Mouse (Mus musculus): ENCODE data around the gene Asic2. TPM values are rescaled to one million over a fixed set of nuclear protein-coding genes. Genes with fewer than 3 reads are reported as not detected.

Asic2 gene
- total RNA-seq, 2 experiments from 2014 or later: 73.7 to 79.1 TPM

DNA sequence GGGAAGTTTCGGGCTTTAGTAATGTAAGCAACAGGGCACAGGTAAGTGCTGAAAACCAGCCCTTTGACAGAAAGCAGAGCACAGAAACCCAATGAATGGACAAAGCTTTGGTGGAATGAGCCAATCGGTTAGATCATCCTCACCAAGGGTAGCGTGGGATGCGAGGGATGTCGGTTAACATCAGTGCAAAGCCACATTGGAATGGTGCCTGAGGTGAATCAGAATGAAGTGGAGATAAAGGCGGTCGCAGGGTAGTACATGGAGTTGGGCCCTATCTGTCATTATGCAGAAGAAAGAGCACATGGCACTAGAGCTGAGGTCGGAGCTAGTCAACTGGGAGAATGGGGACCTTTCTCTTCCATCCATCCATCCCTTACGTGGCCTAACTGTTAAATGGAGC is 383.8 kb downstream of the Asic2 start:
- DNase-seq (ENCODE audit: low spot score in 2 of 2): no peak
- intact Hi-C loops (cut with DNase I): loop anchor here (10.0 kb wide), 1 partner anchor 880 kb away; no protein-coding TSS in a partner anchor

DNA sequence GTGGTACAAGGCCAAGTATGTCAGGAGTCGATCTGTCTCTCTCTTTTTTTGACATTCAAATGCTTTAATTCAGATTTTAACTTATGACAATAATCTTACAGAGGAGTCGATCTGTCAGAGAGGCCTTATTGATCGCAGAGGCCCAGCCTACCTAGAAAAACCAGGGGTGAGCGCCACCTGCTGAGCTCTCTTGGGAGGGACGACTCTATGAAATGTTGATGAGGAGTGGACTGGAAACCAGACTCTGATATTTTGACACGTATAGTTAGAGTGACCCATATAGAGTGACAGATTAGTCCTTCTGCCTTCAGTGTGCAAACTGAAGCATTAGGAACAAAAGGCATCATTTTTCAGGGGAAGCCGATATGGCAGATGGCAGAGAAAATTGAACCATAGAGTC is 385.1 kb downstream of the Asic2 start:
- DNase-seq (ENCODE audit: low spot score in 2 of 2): no peak
- intact Hi-C loops (cut with DNase I): loop anchor here (10.0 kb wide), 1 partner anchor 878 kb away; no protein-coding TSS in a partner anchor

DNA sequence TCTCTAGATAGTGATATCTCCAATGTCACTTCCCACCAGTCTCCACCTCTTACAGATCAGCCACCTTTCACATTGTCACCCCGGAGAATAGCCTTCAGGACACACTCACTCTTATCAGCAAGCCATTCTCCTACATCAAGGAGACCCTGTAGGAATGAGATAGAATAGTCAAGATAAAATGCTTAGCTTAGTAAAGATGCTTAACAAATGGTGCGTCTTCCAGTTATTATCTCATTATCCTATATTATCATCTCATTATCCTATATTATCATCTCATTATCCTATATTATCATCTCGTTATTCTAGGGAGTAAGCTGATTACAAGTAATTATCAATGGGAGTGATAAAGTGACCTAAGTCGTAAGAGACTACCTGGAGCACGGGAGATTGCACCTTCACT is 386.1 kb downstream of the Asic2 start:
- intact Hi-C loops (cut with DNase I): loop anchor here (10.0 kb wide), 1 partner anchor 877 kb away; no protein-coding TSS in a partner anchor
- DNase-seq (ENCODE audit: low spot score in 2 of 2): no peak

DNA sequence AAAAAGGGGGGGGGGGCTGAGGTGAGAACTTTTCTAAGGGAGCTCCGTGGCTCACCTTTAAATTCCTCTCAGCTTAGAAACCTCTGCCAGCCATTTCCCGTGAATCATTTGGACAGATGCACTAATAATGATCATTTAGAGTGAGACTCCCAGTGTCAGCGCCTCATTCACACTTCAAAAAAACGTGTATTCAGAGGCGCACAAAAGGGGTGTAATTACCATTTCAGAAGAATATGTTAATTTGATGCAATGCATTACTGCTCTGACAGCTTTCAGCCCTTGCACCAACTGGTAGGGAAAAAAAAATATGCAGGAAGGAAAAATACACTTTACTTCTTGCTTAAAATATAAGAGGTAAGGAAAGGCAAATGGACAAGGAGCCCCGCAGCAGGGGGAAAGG is 388.5 kb downstream of the Asic2 start:
- intact Hi-C loops (cut with DNase I): loop anchor here (10.0 kb wide), 1 partner anchor 875 kb away; no protein-coding TSS in a partner anchor
- no peak for DNase-seq (ENCODE audit: low spot score in 2 of 2)

DNA sequence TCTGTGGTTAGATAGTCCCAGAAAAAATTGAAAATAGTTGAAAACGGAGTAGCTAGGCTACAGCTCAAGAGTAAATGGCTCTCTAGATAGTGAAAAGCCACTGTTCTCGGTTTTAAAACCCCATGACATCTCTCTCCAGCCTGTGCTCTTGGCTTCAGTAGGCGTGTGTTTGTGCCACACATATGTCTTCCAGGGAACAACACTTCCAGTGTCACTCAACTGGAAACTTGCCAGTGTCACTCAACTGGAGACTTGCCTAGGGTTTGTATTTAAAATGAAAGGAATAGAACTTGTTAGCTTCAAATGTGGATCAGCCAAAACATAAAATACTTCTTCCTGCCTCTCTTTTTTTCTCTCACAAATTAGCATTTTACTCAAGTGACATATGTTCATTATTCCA is 397.9 kb downstream of the Asic2 start:
- intact Hi-C loops (cut with DNase I): no loop called here
- no peak for DNase-seq (ENCODE audit: low spot score in 2 of 2)

DNA sequence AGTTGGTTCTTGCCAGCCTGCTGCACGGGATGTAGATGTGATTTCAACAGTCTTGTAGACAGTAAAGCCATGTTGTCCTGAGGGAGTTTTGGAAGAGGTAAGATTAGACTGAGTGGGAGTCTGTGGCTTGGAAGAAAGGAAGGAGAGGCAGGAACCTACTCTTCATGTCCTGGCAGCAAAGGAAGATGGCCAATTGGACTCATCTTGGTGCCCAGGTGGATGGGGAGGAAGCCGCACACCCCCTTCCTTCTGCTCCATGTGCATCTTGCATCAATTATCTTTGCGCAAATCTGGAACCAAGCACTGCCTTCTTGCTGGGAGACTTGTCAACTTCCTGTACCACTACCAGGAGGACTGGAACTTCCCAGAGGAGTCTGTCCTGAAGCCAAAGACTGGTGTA is 403.4 kb downstream of the Asic2 start:
- intact Hi-C loops (cut with DNase I): no loop called here
- DNase-seq (ENCODE audit: low spot score in 2 of 2): peak; percentile 21 to 54

DNA sequence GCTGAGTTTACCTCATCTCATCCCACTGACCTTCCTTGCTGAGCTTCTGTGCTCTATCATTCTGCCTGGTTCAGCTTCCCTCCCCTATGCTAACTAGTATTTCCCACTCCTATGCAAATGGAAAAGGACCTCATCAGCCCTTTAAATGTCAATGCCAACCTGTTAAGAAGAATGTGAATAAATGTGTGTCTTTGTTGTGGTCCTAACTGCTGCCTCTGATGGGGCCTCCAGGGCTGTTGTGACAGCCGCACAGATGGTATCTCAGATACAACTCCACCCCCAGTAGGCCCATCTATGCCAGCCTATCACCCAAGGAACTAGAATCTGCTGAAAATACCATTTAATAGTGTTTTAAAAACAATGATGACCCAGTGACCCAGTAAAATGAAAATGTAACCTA is 407.9 kb downstream of the Asic2 start:
- intact Hi-C loops (cut with DNase I): no loop called here
- no peak for DNase-seq (ENCODE audit: low spot score in 2 of 2)

DNA sequence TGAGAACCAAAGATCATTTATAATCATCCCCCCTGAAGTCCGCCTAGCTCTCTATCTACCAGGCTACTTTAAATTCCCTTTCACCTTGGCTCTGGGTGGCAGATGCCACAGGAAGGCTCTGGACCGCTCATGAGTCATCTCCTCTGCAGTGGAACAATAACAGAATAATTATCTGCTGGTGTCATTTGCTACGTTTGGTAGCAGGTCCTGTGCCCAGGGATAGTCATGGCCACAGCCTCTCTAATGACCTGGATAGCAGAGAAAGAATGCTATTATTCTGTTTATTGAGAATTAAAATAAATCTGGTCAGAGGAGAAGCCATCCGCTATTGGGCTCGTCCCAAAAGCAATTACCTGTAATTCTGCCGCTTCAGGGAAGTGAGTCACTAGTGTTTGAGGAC is 425.1 kb downstream of the Asic2 start:
- DNase-seq (ENCODE audit: low spot score in 2 of 2): no peak
- intact Hi-C loops (cut with DNase I): no loop called here

DNA sequence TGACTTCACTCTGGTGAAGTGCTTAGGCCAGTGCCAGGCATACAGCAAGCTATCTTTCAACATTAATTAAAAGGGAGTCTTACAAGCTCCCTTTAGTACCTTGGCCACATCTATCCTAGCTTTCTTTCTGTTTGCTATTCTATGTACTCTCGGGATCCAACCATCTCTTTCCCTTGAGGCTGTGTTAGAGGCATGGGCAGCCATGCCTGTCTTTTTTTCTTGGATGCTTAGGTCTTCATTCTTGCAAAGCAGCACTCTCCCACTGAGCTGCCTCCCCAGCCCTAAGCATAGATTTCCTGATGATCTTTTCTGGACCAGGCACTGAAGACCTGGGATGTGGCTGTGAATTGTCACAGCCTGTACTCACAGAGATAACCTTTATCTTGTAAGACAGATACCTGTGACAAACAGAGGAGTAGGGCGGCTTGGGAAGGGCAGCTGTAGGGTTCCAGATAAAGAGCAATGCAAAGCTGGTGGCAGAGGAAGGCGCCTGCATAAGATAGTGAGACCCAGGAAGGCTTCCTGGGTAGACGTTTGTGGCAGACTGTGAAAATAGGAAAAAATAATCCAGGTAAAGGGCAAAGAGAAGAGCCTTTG is 433.0 kb downstream of the Asic2 start:
- DNase-seq (ENCODE audit: low spot score in 2 of 2): no peak

DNA sequence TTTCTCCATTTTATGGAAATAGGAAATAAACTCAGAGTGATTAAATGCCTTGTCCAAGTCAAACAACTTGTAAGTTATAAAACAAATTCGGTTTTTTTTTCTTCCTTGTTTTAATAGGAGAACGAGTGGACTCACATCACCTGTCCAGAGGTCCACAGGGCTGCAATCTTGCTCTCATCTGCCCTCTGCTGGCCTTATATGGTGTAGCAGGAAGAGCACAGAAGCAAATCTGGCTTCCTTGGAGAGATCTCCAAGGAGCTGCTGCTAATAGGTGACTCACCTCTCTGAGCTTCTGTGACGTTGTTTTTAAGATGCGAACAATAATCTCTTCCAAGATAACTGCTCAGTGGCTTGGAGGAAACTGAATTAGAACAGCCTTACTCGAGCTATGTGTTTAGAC is 433.6 kb downstream of the Asic2 start:
- intact Hi-C loops (cut with DNase I): loop anchor here (10.0 kb wide), 1 partner anchor 80 kb away; no protein-coding TSS in a partner anchor

More for the DNA sequence above, 433.0 kb downstream of the Asic2 start:
- intact Hi-C loops (cut with DNase I): loop anchor here (10.0 kb wide), 1 partner anchor 80 kb away; no protein-coding TSS in a partner anchor

DNA sequence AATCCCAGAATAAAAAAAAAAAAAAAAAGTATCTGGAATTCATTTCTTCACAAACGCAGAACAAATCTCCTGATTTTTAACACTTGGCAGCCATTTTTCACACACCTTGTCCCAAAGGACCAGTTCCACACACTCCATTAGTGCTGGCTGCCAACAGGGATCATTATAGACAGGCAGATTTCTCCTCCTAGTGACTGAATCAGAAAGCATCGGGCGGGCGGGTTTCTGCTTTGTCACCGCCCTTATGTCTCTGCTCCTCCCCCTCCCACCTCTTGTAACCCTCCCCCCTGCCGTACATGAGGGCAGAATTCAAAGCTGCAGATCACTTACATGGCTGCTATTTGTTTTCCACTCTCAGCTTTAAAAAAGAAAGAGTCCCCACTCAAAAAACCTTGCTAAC is 436.4 kb downstream of the Asic2 start:
- DNase-seq (ENCODE audit: low spot score in 2 of 2): no peak
- intact Hi-C loops (cut with DNase I): loop anchor here (10.0 kb wide), 1 partner anchor 83 kb away; no protein-coding TSS in a partner anchor

More for the DNA sequence above, 433.6 kb downstream of the Asic2 start:
- DNase-seq (ENCODE audit: low spot score in 2 of 2): peak; percentile 34 to 51

DNA sequence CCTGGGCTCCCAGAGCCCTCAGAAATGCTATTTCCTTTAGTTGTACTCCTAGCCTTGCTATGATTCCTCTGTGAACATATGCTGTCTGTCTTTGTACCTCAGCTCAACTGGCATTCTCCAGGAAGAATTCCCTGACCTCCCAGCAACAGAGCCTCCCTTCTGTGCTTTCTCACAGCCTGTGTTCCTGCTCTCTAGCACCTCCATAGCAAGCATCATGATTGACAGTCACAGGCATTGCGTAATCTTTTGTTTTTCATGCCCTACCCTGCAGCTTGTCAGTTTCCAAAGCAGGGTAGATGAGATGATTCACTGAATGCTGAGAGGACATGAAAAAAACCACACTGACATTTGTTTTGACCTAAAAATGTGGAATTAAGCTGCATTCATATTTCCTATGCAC is 445.3 kb downstream of the Asic2 start:
- no peak for DNase-seq (ENCODE audit: low spot score in 2 of 2)
- intact Hi-C loops (cut with DNase I): no loop called here

DNA sequence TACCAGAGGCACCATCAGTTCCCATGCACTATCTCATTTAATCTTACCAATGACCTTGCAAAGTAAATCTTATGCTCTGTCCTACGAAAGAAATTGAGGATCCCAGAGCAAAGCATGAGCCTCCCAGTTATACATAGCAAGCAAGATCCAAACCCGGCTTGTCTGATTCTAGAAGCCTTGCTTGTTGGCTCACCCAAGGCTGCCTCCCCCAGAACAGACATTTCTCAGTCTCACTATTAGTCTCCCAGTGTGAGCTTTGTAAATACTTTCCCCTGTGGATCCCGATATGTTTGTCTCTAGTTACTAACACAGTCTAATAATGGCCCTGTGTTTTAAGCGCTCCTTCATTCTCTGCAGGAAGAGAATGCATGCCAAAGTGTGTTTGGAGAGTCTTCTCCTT is 446.4 kb downstream of the Asic2 start:
- no peak for DNase-seq (ENCODE audit: low spot score in 2 of 2)
- intact Hi-C loops (cut with DNase I): no loop called here

DNA sequence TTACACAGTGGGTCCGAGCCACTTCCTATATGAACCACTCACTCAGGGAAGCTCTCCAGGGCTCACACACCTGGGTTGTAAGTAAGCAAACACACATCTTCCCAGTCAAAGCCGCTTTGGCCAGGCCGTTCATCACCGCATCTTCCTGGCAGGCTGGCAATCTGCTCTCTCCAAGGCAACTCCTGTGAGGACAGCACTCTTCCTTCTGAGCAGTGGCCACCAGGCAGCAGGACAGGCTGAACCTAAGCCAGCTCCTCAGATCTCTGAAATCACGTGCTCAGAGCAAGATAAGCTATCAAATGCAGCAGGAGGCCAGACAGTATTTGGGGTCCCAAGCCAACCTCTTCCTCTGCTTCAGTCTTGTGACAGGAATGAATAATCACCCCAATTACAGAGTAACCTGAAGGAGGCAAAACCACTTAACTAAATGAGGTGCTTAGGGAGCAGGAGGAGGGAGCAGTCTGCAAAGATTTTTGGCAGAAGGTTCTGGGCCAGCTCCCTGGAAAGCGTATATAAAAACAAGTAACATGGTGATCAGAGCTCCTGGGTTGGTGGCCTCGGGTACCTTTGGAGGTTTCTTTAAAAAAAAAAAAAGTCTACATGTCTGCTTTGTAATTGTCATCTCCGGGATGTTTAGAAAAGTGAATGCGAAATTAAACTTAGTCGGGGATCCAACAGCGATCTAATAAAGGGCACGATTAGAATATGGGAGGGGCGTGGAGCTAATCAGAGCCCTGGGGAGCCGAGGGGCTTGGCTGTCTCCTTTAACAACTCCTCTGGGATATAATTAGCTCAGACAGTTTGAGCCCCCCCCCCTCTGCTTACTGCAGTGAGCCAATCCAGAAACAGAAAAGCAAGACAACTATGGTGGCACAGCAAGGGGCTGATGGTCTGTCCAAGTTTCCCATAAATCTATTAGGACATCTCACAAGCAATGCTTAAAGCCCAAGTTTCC is 450.0 kb downstream of the Asic2 start:
- no peak for DNase-seq (ENCODE audit: low spot score in 2 of 2)
- intact Hi-C loops (cut with DNase I): no loop called here

DNA sequence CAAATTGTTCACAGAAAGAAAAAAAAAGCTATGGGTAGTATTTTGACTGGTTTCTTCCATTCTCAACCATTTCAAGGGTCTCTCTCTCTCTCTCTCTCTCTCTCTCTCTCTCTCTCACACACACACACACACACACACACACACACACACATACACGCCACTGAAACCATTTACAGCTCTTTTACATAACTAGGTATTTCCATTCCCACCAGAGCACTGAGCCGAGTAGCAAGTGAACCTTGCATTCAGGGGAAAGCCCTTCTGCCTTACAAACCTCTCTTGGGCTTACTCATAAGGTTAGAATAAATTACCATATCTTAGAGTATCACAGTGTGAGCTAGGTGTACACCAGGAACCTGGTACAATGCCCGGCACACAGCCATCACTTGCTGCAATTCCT is 452.5 kb downstream of the Asic2 start:
- intact Hi-C loops (cut with DNase I): no loop called here
- no peak for DNase-seq (ENCODE audit: low spot score in 2 of 2)

DNA sequence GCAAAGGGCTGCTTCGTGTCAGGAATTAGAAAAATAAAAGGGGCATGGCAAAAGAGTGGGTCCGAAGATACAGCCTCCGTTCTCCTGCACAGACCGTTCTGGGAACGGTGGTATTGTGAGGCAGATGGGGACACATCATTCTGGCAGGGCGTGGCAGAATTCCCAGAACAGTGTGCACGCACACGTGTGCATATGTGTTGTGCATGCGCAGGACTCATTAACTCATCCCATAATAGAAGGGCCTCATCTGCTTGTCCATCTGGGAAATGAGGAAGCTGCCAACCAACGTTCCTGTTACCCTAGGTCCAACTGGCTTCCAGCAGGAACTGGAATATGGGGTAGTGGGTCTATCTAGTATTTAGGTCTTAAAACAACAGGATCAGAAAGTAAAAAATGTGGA is 455.8 kb downstream of the Asic2 start:
- DNase-seq (ENCODE audit: low spot score in 2 of 2): peak; percentile 70 to 75
- intact Hi-C loops (cut with DNase I): no loop called here

DNA sequence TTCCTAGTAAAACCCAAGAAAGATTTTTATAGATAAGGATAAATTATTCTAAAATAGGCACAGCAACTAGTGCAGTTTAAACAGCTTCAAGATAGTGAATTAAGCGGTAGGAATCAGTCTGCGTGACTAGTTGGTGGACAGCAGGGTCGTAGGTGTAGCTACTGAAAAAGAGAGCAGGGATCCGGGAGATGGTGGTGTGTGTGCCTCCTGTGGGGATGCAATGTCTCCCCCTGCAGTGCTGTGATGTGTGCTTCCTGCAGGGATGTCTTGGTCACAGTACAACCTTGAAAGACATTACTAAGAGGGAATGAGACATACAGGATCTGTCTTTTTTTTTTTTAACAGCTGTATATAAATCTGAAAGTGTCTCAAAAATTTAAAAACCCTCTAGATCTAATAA is 456.9 kb downstream of the Asic2 start:
- intact Hi-C loops (cut with DNase I): no loop called here
- DNase-seq (ENCODE audit: low spot score in 2 of 2): no peak

DNA sequence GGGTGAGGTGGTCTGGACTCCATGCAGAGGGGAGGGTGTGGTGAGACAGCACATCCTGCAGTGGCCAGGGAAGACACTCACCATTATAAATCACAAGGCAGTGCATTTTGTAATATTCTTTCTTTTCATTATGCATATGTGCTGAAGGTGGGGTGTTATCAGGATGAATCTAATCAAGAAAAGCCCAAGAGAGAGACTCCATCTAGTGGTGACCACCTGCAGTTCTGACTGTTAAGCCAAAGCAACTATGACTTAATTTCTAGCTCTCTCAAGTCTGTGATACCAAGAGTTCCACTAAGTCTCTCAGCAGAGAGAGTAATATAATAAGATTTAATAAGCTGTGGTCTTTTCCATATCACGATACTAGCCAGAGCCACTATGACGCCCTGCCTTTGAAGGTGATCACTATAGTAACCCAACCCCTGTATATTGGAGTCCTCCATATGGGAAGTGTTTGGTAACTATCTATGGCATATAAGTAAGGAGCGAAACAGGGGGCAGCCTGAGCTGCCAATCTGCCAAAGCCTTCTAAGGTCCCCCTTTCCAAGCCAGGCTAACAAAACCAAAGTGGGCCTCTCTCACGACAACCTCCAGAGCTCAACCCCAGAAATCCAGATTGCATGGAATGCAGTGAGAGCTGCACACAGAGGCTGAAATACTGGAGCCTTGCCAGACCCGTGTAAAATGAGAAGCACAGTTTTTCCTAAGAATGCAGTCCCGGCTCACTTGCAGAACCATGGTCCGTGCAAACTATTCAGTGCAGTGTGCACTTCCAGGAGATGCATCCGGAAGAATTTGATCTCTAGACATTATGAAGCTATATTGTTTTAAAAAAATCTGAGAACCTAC is 459.6 kb downstream of the Asic2 start:
- peak in 1 of 2 experiments; percentile 26 for DNase-seq (ENCODE audit: low spot score in 2 of 2)
- intact Hi-C loops (cut with DNase I): loop anchor here (10.0 kb wide), 1 partner anchor 134 kb away; no protein-coding TSS in a partner anchor

DNA sequence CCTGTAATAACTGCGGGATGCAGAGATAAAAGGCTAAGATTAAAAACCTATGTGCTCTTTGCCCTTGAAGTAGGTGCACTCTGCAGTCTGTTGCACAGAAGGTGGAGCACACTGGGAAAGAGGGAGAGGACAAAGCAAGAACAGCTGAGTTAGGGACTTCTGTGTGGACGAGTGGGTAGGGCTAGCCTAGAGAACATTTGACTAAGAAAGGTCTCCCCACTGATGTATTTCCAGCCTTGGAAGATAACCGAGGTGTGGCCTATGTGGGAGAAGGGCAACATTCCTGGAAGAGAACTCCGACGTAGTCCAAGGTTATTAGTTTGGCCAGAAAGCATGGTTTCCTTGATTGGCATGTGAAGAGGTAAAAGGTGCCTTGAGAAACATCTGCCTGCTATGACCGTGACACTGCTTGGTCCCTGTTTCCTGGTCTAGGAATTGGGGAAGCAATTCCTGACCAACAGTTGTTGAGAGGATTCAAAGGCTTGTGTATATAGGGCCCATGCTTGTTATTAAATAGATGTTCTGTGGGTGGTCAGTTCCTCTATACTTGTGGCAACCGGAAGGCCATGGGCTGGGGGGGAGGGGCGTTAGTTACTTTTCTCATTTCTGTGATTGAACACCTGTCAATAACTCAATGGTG is 463.3 kb downstream of the Asic2 start:
- DNase-seq (ENCODE audit: low spot score in 2 of 2): no peak
- intact Hi-C loops (cut with DNase I): loop anchor here (10.0 kb wide), 1 partner anchor 130 kb away; no protein-coding TSS in a partner anchor
